Mouse (Mus musculus) liver, postnatal 0 days (tissue): ENCODE results near the gene Ube2cbp. TPM values are rescaled to one million over a fixed set of nuclear protein-coding genes. Genes with fewer than 3 reads are reported as not detected.

Source experiments
- ATAC-seq: fragments of 200-750 bp; cut with Nextera tagmentation; 2 replicates; pipeline ENCODE4 v1.8.0; 2017; ENCODE audit warnings: mild to moderate bottlenecking, moderate library complexity
- DNase-seq: peaks from one replicate; pipeline ENCODE4 v3.0.0-alpha.2; 2016
- H3K27ac ChIP-seq: fragments of 300-500 bp; sonication (generic); 2 replicates; pipeline ENCODE4 v1.5.1; 2014; ENCODE audit warnings: antibody characterized with exemption, moderate library complexity, mild to moderate bottlenecking, low read depth
- H3K27me3 ChIP-seq: fragments of 300-500 bp; sonication (generic); 2 replicates; pipeline ENCODE4 v1.6.1; 2014; ENCODE audit warnings: low read length, control low read depth, mixed read lengths; ENCODE audit not compliant: insufficient read depth
- H3K36me3 ChIP-seq: fragments of 300-500 bp; sonication (generic); replicated peaks from 2 replicates; pipeline ENCODE4 v1.6.1; 2014; ENCODE audit warnings: mild to moderate bottlenecking, control low read depth, low read length, moderate library complexity, mixed read lengths; ENCODE audit not compliant: insufficient read depth
- H3K4me1 ChIP-seq: fragments of 300-500 bp; sonication (generic); 2 replicates; pipeline ENCODE4 v1.6.1; 2014; ENCODE audit warnings: antibody characterized with exemption, mild to moderate bottlenecking, control low read depth; ENCODE audit not compliant: insufficient read depth
- H3K4me2 ChIP-seq: fragments of 300-500 bp; sonication (generic); 2 replicates; pipeline ENCODE4 v1.6.1; 2014; ENCODE audit warnings: low read depth, mild to moderate bottlenecking, low read length, moderate library complexity, mixed read lengths
- H3K4me3 ChIP-seq: fragments of 300-500 bp; sonication (generic); 2 replicates; pipeline ENCODE4 v1.5.1; 2014; ENCODE audit warnings: low read depth, low read length
- H3K9ac ChIP-seq: fragments of 300-500 bp; sonication (generic); replicated peaks from 2 replicates; pipeline ENCODE4 v1.6.1; 2014; ENCODE audit warnings: mild to moderate bottlenecking, moderate library complexity
- H3K9me3 ChIP-seq: fragments of 300-500 bp; sonication (generic); 2 replicates; pipeline ENCODE4 v1.6.1; 2016; ENCODE audit warnings: mild to moderate bottlenecking, control low read depth, low read length, mixed read lengths
- CTCF ChIP-seq: sonication (generic); IDR thresholded peaks from 2 replicates; pipeline ENCODE4 v1.5.1; 2016; ENCODE audit warnings: antibody characterized with exemption, low read depth
- EP300 ChIP-seq: IDR thresholded peaks from 2 replicates; pipeline ENCODE4 v1.6.1; 2016; ENCODE audit warnings: antibody characterized with exemption, low read depth, mild to moderate bottlenecking
- WGBS: fragments of 180-500 bp; shearing (Covaris S2); extraction: QIAGEN DNeasy Blood & Tissue Kit; methylation state at CpG from one replicate; pipeline ENCODE4 v1.1.7; 2014; ENCODE audit not compliant: insufficient replicate concordance; 5-methylcytosine and 5-hydroxymethylcytosine counted together
- polyA plus RNA-seq: library from polyadenylated mRNA; unstranded; fragments of >200 nt; fragmentation: Nextera tagmentation; extraction: Ambion mirVana; gene quantifications from 2 replicates; pipeline ENCODE4 v1.2.1, GENCODE M21; 2015

The Ube2cbp gene
- polyA plus RNA-seq, 1 experiment from 2014 or later = 2.5 TPM

DNA sequence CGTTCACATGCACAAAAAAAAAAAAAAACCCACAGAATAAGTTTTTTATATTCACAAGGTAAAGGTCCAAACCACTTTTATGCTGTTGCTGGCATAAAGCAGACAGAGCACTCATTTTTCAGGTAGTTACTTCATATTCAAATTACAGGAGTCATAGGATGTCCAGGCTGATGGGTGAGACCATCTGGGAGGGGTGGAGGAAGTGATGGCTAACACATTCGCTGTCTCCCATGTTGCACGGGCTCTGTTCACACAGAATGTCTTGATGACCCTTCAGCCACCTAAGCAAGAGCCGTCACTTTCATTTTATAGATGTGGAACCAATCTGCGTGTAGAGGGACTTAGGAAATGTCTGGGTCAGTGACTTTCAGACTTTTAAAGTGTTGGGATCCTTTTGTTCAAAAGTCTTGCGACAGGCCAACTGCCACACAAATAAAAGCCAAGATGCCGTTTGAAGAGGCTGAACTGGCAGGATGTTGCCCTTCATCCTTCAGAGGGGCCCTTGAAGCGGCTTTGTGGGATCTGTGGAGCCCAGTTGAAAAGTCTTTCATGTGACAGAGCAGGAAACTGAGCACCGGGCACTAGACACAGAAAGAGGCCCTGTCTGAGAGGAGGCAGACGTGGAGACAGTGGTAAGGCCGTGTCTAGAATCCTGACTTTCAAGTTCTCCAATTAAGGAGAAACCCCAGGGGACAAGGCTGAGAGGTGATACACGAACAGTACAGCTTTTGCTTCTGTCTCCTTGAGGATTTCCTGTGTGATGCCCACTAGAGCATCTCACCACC is 91.8 kb downstream of the Ube2cbp start:
- Histone ChIP-seq H3K36me3 (no peaks in the 10 kb centered on the region), H3K9ac (no peak overlapping the region), H3K27me3 (no peaks in the 10 kb centered on the region), H3K4me2 (no peak overlapping the region), H3K27ac (no peak overlapping the region), H3K4me1 (no peaks in the 10 kb centered on the region), H3K4me3 (no peak overlapping the region), H3K9me3 (no peaks in the 10 kb centered on the region)
- ATAC-seq (no peak), DNase-seq (no peak)
- TF ChIP-seq CTCF = no peak
- 60% methylated on average over 12 of the region's 12 CpGs for WGBS

- H3K27me3 ChIP-seq = no peaks in the 10 kb centered on the region
- no peak for TF ChIP-seq CTCF
- TF ChIP-seq EP300 = no peak
- H3K9me3 ChIP-seq = no peaks in the 10 kb centered on the region
- H3K27ac ChIP-seq = no peak overlapping the region
- no peaks in the 10 kb centered on the region for H3K4me1 ChIP-seq
- H3K4me2 ChIP-seq = no peak overlapping the region
- H3K9ac ChIP-seq = no peak overlapping the region
- ATAC-seq (no peak), DNase-seq (no peak)
- WGBS = 76% methylated on average over 4 of the region's 4 CpGs
- no peaks in the 10 kb centered on the region for H3K36me3 ChIP-seq
- H3K4me3 ChIP-seq = no peak overlapping the region
Measured at GRCm38 (mm10) chr9:86369208-86369607, 95.5 kb downstream of the Ube2cbp start.

GRCm38 (mm10) chr9:86360536-86360935 is 104.2 kb downstream of the Ube2cbp start:
- Histone ChIP-seq H3K9me3 (no peaks in the 10 kb centered on the region), H3K27me3 (no peaks in the 10 kb centered on the region), H3K27ac (no peak overlapping the region), H3K36me3 (no peaks in the 10 kb centered on the region), H3K4me1 (no peaks in the 10 kb centered on the region), H3K4me2 (no peak overlapping the region), H3K9ac (no peak overlapping the region), H3K4me3 (no peak overlapping the region)
- 70% methylated on average over 9 of the region's 9 CpGs for WGBS
- DNase-seq (peak; percentile 17), ATAC-seq (peak; percentile 33; the same call in 1 of the 2 replicates)
- TF ChIP-seq EP300 (no peak), CTCF (no peak)

DNA sequence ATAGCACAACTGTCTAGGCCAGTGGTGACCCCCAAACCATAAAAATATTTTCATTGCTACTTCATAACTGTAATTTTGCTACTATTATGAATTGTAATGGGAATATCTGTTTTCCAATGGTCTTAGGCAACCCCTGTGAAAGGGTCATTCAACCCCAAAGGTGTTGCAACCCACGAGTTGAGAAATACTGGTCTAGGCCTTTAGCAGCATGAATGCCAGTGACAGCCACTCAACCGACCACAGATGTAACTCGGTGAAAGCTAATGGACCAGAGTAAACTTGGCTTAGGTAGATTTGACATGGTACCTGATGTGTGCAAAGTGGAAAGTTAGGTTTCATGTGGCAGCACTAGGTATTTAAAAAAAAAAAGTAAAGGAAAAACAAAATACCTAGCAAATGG is 108.9 kb downstream of the Ube2cbp start:
- Histone ChIP-seq H3K36me3 (no peaks in the 10 kb centered on the region), H3K27ac (no peak overlapping the region), H3K9me3 (no peaks in the 10 kb centered on the region), H3K4me2 (no peak overlapping the region), H3K4me1 (no peaks in the 10 kb centered on the region), H3K4me3 (no peak overlapping the region), H3K9ac (no peak overlapping the region), H3K27me3 (no peaks in the 10 kb centered on the region)
- WGBS = 49% methylated on average over 3 of the region's 3 CpGs
- ATAC-seq (peak; percentile 87), DNase-seq (peak; percentile 65)
- no peak for TF ChIP-seq CTCF
- TF ChIP-seq EP300 = no peak

- DNase-seq = no peak
- Histone ChIP-seq H3K36me3 (no peaks in the 10 kb centered on the region), H3K9ac (no peak overlapping the region), H3K9me3 (no peaks in the 10 kb centered on the region), H3K4me2 (no peak overlapping the region), H3K27ac (no peak overlapping the region), H3K4me3 (no peak overlapping the region), H3K4me1 (no peaks in the 10 kb centered on the region), H3K27me3 (no peaks in the 10 kb centered on the region)
- 77% methylated on average over 3 of the region's 3 CpGs for WGBS
- no peak for ATAC-seq
- TF ChIP-seq CTCF (no peak), EP300 (no peak)
Measured at GRCm38 (mm10) chr9:86351491-86351890, 113.3 kb downstream of the Ube2cbp start.

DNA sequence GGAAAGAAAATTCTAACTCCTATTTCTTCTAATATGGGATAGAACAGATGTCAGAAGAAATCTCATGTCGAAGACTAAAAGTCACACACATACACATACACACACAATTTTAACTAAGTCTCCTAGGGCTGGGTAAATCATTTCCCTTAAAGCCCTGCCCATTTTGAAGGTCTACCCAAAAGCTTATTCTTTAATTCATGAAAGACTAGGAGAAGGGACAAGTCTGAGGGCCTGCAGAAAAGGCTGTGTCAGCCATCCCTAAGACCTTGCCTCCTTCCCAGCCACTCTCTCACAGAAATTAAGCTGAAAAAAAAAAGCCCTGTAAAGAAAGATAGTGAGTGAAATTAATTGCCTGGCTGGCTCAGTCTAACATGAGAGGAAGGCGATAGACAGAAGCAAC is 128.0 kb downstream of the Ube2cbp start:
- ATAC-seq (no peak), DNase-seq (no peak)
- H3K9ac ChIP-seq = no peak overlapping the region
- no peaks in the 10 kb centered on the region for H3K36me3 ChIP-seq
- H3K27me3 ChIP-seq = no peaks in the 10 kb centered on the region
- WGBS = 81% methylated on average over 2 of the region's 2 CpGs
- H3K4me3 ChIP-seq = no peak overlapping the region
- H3K9me3 ChIP-seq = no peaks in the 10 kb centered on the region
- no peak overlapping the region for H3K27ac ChIP-seq
- TF ChIP-seq CTCF (no peak), EP300 (no peak)
- no peak overlapping the region for H3K4me2 ChIP-seq
- no peaks in the 10 kb centered on the region for H3K4me1 ChIP-seq

DNA sequence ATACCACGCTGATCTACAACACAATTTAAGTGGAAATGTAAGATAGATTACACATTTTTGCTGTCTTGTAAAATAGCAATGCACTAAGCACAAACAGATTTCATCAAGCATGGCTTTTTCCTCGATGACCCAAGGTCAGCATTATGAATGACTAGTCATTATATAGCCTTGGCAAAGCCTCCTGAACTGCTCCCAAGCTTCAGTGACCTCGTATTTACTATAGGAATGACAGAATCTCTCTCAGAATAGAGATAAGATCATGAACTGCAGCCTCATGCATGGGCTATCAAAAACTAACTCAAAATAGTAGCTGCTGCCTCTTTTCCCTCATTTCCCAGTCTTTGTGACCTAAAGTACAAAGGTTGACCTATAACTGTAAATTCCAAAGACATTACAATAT is 128.4 kb downstream of the Ube2cbp start:
- Histone ChIP-seq H3K9ac (no peak overlapping the region), H3K4me2 (no peak overlapping the region), H3K9me3 (no peaks in the 10 kb centered on the region), H3K4me3 (no peak overlapping the region), H3K4me1 (no peaks in the 10 kb centered on the region), H3K36me3 (no peaks in the 10 kb centered on the region), H3K27ac (no peak overlapping the region), H3K27me3 (no peaks in the 10 kb centered on the region)
- TF ChIP-seq CTCF = no peak
- TF ChIP-seq EP300 = no peak
- WGBS = 45% methylated on average over 3 of the region's 3 CpGs
- DNase-seq (no peak), ATAC-seq (no peak)
